Mouse (Mus musculus): Measurements from ENCODE around the gene Clip4.

The Clip4 gene

DNA sequence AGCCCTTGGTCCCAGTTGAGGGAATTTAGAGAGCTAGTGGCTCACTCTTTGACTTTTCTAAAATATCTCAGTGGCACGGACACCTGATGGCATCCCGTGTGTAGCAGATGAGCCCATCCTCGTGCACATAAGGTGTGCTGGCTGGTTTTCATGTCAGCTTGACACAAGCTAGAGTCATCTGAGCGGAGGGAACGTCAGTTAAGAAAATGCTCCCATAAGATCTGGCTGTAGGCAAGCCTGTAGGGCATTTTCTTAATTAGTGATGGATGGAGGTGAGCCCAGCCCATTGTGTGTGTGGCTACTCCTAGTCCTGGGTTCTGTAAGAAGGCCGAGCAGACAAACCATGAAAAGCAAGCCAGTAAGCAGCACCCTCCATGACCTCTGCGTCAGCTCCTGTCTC lies 103.7 kb downstream of the Clip4 start:
- no peak for DNase-seq (ENCODE audit: inconsistent age in 2 of 2, low spot score in 1 of 2)

DNA sequence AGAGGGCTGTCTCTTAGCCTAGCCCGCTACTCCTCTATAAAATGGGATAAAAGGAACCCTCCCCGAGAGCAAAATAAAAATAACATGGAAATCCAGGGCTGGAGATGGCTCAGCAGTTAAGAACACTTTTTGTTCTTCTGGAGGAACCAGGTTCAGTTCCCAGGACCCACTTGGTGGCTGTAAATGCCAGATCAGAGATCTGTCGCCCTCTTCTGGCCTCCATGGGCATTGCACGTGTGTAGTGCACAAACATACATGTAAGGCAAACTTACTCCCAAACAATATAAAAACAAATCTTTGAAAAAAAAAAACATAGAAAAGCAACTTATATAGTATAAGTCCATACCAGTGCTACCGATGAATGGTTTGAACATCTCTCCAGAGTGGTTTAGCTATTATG lies 104.7 kb downstream of the Clip4 start:
- peak; percentile 9 to 54 for DNase-seq (ENCODE audit: inconsistent age in 2 of 2, low spot score in 1 of 2)

DNA sequence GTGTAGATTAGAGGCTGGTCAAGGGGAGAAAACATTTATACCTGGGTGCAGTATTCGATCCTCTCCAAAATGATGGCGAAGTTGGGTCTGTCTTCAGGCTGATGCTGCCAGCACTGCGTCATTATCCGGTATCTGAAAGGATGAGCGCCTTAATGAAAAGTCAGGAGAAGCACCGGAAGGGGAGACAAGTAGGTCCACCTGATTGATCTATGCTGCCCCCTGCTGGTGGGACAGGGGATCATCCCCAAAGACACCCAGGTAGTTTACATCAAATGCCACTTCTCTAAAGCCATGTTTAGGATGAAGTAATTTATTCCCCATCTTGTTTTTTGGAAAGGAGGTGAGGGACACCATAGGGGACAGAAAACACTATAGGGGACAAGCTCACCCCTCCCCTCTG lies 105.8 kb downstream of the Clip4 start:
- DNase-seq (ENCODE audit: inconsistent age in 2 of 2, low spot score in 1 of 2) = peak; percentile 60 to 84

DNA sequence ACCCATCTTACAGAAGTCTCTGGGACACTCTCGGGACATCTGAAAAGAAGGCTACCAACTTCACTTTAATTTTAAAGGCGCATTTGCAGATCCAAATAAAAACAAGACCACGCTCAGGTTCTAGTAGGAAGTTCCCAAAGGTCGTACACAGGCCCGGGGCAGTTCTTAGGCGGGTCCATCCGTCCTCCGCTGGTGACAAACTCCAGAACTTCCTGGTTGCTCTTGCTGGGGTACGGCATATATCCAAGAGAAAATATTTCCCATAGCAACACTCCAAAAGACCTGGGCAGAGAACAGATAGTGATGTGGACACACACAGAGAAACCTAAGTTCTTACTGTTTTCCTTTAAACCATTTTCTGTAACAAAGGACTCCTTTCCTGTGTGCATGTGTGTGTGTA lies 106.5 kb downstream of the Clip4 start:
- DNase-seq (ENCODE audit: inconsistent age in 2 of 2, low spot score in 1 of 2) = no peak

DNA sequence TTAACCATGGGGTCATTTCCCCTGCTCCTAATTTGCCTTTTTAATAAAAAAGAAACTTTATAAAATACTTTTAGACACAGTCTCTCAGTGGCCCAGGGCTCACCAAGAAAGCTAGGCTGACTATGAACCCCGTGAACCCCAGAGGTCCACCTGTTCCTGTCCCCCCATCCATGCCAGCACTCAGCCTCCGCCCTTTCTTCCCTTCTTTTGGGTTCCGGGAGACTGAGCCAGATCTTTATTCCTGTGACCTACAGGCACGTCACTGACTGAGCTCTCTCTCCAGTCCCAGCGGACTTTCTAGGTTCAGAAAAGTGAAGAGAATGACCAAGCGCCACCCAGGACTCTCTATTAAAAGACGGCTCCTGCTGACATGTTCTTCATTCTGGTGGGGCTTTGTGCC lies 107.2 kb downstream of the Clip4 start:
- no peak for DNase-seq (ENCODE audit: inconsistent age in 2 of 2, low spot score in 1 of 2)

DNA sequence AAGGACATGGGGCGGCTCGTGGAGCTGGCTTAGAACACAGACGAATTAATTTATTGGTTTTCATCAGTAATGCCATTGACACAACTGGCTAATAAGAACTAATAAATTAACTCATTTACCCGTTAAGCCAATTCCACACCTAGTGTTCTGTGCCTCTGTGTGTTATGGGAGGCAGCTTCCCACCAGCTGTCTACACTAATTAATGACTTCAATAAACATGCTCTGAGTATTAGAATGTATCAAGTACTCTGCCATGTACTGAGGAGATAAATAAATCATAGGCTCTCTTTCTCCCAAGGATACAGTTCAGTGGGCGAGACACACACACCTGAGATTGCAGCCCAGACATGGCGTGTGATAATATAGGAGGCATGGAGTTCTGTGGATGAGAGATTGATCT lies 113.1 kb downstream of the Clip4 start:
- DNase-seq (ENCODE audit: inconsistent age in 2 of 2, low spot score in 1 of 2) = no peak

DNA sequence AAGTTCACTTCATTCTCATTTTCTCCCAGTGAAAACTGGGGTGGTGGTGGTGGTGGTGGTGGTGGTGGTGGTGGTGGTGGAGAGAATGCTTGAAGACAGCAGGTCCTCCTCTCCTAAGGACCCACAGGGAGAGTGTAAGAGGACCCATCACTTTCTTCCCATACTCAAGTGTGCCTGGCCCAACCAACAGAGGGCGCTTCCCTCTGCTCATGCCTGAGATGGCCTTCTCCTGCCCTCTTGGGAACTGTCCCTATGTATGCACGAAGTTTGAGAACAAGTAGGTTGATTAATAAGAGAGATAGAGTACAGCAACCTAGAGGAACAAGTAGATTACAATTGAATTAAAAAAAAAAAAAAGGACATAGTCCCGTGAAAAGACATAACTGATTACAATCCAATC lies 140.8 kb downstream of the Clip4 start:
- peak; percentile 10 to 50 for DNase-seq (ENCODE audit: inconsistent age in 2 of 2, low spot score in 1 of 2)

DNA sequence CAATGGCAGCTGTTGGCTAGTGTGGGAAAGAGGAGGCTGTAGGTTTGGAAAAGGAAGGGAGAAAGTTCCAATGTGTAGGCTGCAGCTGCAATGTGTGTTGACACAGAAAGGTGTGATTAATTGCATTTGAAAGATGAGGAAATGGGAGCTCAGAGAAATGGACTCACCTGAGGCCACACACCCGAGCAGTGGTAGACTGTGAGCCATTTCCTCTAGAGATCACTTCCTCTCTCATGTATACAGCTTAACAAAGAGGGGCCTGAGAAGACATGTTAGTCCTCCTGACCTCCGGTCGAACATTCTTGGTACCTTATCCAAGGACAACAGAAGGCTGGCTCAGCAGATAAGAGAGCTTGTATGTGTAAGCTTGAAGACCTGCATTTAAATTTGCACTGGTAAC lies 144.9 kb downstream of the Clip4 start:
- DNase-seq (ENCODE audit: inconsistent age in 2 of 2, low spot score in 1 of 2) = no peak
